Comparison of ENCODE assay signal across 11 mouse cellular contexts in the genomic region with DNA sequence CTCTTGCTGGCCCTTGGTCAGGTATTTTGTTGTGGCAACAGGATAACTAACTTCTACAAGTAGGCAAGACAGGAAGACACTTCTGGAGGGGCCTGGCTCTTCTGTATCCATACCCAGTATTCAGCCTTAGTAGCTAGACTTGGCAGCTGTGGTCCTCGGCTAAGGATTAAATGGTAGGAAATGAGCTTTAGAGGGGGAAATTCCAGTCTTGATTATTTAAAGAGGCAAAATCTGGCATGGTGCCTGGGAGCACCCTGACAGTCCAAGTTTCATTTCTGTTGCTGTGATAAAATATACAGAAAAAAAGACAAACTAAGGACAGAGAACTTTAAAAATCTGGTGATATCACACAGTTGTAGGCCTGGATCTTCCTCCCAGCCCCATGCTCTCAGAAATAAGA. TPM values are rescaled to one million over a fixed set of nuclear protein-coding genes. Genes with fewer than 3 reads are reported as not detected.
DNase-seq lines count a peak whose midpoint lies in the region; ATAC-seq and TF ChIP-seq lines count a peak whose summit lies in the region.
"Had no signal": no experiment of that assay in that cellular context is flagged by ENCODE, and none has a peak within 500 bp of the region (broad histone marks: within the 10 kb centered on the region; RNA-seq: fewer than 3 reads in every experiment).

No protein-coding gene starts in this region.

- no peak overlapping the region for H3K4me2 ChIP-seq in heart, postnatal 0 days (ENCODE audit: low read depth, low read length)
- H3K4me2 ChIP-seq in lung, embryonic 16.5 days (ENCODE audit: low read depth, low read length) = no peak overlapping the region

- H3K36me3 ChIP-seq in heart, postnatal 0 days (replicated peaks; ENCODE audit: control insufficient read depth, insufficient read depth, low read length) = no peaks in the 10 kb centered on the region
- no peaks in the 10 kb centered on the region for H3K36me3 ChIP-seq in lung, embryonic 16.5 days (ENCODE audit: control insufficient read depth, insufficient read depth, low read length)

- peak; percentile 51 for DNase-seq in layer of hippocampus, adult 11-12 months (ENCODE audit: low spot score)
- DNase-seq in layer of hippocampus, postnatal 25 days (ENCODE audit: extremely low spot score in 1 of 2, low spot score in 1 of 2) = no peak
- peak; percentile 30 for DNase-seq in brain, embryonic 14.5 days (ENCODE audit: low read depth)
- DNase-seq in heart, postnatal 0 days (ENCODE audit: low spot score) = no peak
- DNase-seq in ovary, adult 18-20 months (ENCODE audit: low spot score) = no peak

- H3K4me1 ChIP-seq in heart, postnatal 0 days (ENCODE audit: control insufficient read depth, insufficient read depth) = peaks cover 4% of the 10 kb centered on the region
- peaks cover 7% of the 10 kb centered on the region for H3K4me1 ChIP-seq in lung, embryonic 16.5 days (replicated peaks; ENCODE audit: control insufficient read depth, insufficient read depth, low read length)

- TF ChIP-seq EP300 in heart, postnatal 0 days (IDR thresholded peaks at IDR 0.05; ENCODE audit: low read depth) = no peak

- H3K27ac ChIP-seq in heart, postnatal 0 days (ENCODE audit: low read depth) = peak overlapping the region; percentile 46; the same call in 1 of the 2 replicates
- peak overlapping the region; percentile 86 for H3K27ac ChIP-seq in lung, embryonic 16.5 days (ENCODE audit: low read length)

- H3K27me3 ChIP-seq in heart, postnatal 0 days (ENCODE audit: control insufficient read depth, insufficient read depth, low read length) = no peaks in the 10 kb centered on the region
- no peaks in the 10 kb centered on the region for H3K27me3 ChIP-seq in lung, embryonic 16.5 days (ENCODE audit: control insufficient read depth, insufficient read depth, low read depth, low read length)
- H3K27me3 ChIP-seq: Patski had no signal

- 17% methylated on average over 1 of the region's 1 CpGs for WGBS in heart, postnatal 0 days
- WGBS in lung, embryonic 16.5 days = 3% methylated on average over 1 of the region's 1 CpGs

- H3K4me3 ChIP-seq in heart, postnatal 0 days (ENCODE audit: low read depth, low read length) = no peak overlapping the region
- H3K4me3 ChIP-seq in lung, embryonic 16.5 days (ENCODE audit: low read length) = no peak overlapping the region

- ATAC-seq in heart, postnatal 0 days (ENCODE audit: insufficient read depth, low read depth) = no peak; the same call in 1 of the 2 replicates
- peak; percentile 80 for ATAC-seq in lung, embryonic 16.5 days (ENCODE audit: low read depth)
- ATAC-seq in monocyte, adult 5-6 weeks (replicated peaks; ENCODE audit: insufficient number of reproducible peaks, low FRiP score, low TSS enrichment, poor library complexity, severe bottlenecking) = no peak
- ATAC-seq: forebrain, embryonic 16.5 days; Patski had no signal

- TF ChIP-seq POLR2A in brain, embryonic 14.5 days (IDR thresholded peaks at IDR 0.05; ENCODE audit: borderline replicate concordance, extremely low read depth, insufficient read depth, insufficient read length, poor library complexity, severe bottlenecking) = no peak

- H3K9ac ChIP-seq in heart, postnatal 0 days (replicated peaks; ENCODE audit: low read depth, low read length) = no peak overlapping the region
- no peak overlapping the region for H3K9ac ChIP-seq in lung, embryonic 16.5 days (ENCODE audit: low read length)

- H3K9me3 ChIP-seq in heart, postnatal 0 days (replicated peaks; ENCODE audit: control insufficient read depth, low read length) = peaks cover 4% of the 10 kb centered on the region; the same call in 1 of the 2 replicates
- no peaks in the 10 kb centered on the region for H3K9me3 ChIP-seq in lung, embryonic 16.5 days (ENCODE audit: control insufficient read depth, low read length)

- TF ChIP-seq CTCF in brain, embryonic 14.5 days (IDR thresholded peaks at IDR 0.05; ENCODE audit: borderline replicate concordance, extremely low read depth, insufficient read depth, insufficient read length) = no peak
- no peak for TF ChIP-seq CTCF in heart, postnatal 0 days (IDR thresholded peaks at IDR 0.05; ENCODE audit: low read depth)

RNA-seq across cellular contexts. Expression of gene Trim56, which starts 20.0 kb away (rescaled TPM):
- total RNA-seq in layer of hippocampus, postnatal 25 days (2021) = 1 to 10 TPM; 4.8 to 5.4 TPM
- polyA plus RNA-seq in brain, embryonic 14.5 days (2012; rRNA removed) = 1.2 and 2.2 TPM in 2 replicates
- 15.1 and 20.3 TPM in 2 replicates for total RNA-seq in heart, postnatal 0 days (2014; rRNA removed; ENCODE audit: low replicate concordance)
- 4.7 and 4.9 TPM in 2 replicates for polyA plus RNA-seq in heart, postnatal 0 days (2015; fragmentation: Nextera tagmentation; extraction: Ambion mirVana)
- polyA plus RNA-seq in lung, embryonic 16.5 days (2015; fragmentation: Nextera tagmentation; extraction: Ambion mirVana) = 12.2 and 13.5 TPM in 2 replicates
- 36.1 to 76.1 TPM (median 37.9 TPM) in 3 replicates for total RNA-seq in monocyte, adult 5-6 weeks (2017)

RNA-seq across cellular contexts. Expression of gene Serpine1, which starts 24.0 kb away (rescaled TPM):
- total RNA-seq in layer of hippocampus, postnatal 25 days (2021) = under 1 TPM; 0.27 to 0.52 TPM
- polyA plus RNA-seq in brain, embryonic 14.5 days (2012; rRNA removed) = 2.1 and 2.6 TPM in 2 replicates
- total RNA-seq in heart, postnatal 0 days (2014; rRNA removed; ENCODE audit: low replicate concordance) = 19.1 and 26.4 TPM in 2 replicates
- 0.93 and 1.2 TPM in 2 replicates for polyA plus RNA-seq in heart, postnatal 0 days (2015; fragmentation: Nextera tagmentation; extraction: Ambion mirVana)
- 0.93 and 1.1 TPM in 2 replicates for polyA plus RNA-seq in lung, embryonic 16.5 days (2015; fragmentation: Nextera tagmentation; extraction: Ambion mirVana)
- total RNA-seq in monocyte, adult 5-6 weeks (2017) = not detected in 3 replicates

RNA-seq across cellular contexts. Expression of gene Ap1s1, which starts 50.1 kb away (rescaled TPM):
- total RNA-seq in layer of hippocampus, postnatal 25 days (2021) = 100 to 1,000 TPM; 262 to 327 TPM
- 162 and 163 TPM in 2 replicates for polyA plus RNA-seq in brain, embryonic 14.5 days (2012; rRNA removed)
- 45.0 and 94.4 TPM in 2 replicates for total RNA-seq in heart, postnatal 0 days (2014; rRNA removed; ENCODE audit: low replicate concordance)
- 93.0 and 96.5 TPM in 2 replicates for polyA plus RNA-seq in heart, postnatal 0 days (2015; fragmentation: Nextera tagmentation; extraction: Ambion mirVana)
- polyA plus RNA-seq in lung, embryonic 16.5 days (2015; fragmentation: Nextera tagmentation; extraction: Ambion mirVana) = 191 and 206 TPM in 2 replicates
- 11.6 to 30.8 TPM (median 18.7 TPM) in 3 replicates for total RNA-seq in monocyte, adult 5-6 weeks (2017)

RNA-seq across cellular contexts. Expression of gene Muc3, which starts 53.1 kb away (rescaled TPM):
- not detected for total RNA-seq in layer of hippocampus, postnatal 25 days (2021)
- polyA plus RNA-seq in brain, embryonic 14.5 days (2012; rRNA removed) = 0.05 and 0.08 TPM in 2 replicates
- total RNA-seq in heart, postnatal 0 days (2014; rRNA removed; ENCODE audit: low replicate concordance) = not detected in 2 replicates
- not detected in 2 replicates for polyA plus RNA-seq in heart, postnatal 0 days (2015; fragmentation: Nextera tagmentation; extraction: Ambion mirVana)
- 0.70 TPM in 1 of 2 replicates, not detected in the other for polyA plus RNA-seq in lung, embryonic 16.5 days (2015; fragmentation: Nextera tagmentation; extraction: Ambion mirVana)
- not detected in 3 replicates for total RNA-seq in monocyte, adult 5-6 weeks (2017)
- total RNA-seq: left cerebral cortex, adult 8-10 months had no signal
- polyA plus RNA-seq: forebrain, embryonic 16.5 days; Patski; spleen, adult 2 months had no signal

Comparison
In these comparisons a context has a peak if more than half of its experiments do, and no peak if none do; other contexts are left out.
1. DNase-seq: peak in layer of hippocampus, adult 11-12 months (single experiment) and brain, embryonic 14.5 days (single experiment); none in layer of hippocampus, postnatal 25 days (0 of 2), heart, postnatal 0 days (single experiment) and ovary, adult 18-20 months (single experiment).
2. RNA of gene Serpine1, which starts 24.0 kb away (total RNA-seq): 19.1 to 26.4 TPM in heart, postnatal 0 days; 0.27 to 0.52 TPM in layer of hippocampus, postnatal 25 days and not detected in monocyte, adult 5-6 weeks; every median in the first group is over 10 times any median in the second.